Comparison of ENCODE assay signal across 15 mouse cellular contexts in the genomic region with DNA sequence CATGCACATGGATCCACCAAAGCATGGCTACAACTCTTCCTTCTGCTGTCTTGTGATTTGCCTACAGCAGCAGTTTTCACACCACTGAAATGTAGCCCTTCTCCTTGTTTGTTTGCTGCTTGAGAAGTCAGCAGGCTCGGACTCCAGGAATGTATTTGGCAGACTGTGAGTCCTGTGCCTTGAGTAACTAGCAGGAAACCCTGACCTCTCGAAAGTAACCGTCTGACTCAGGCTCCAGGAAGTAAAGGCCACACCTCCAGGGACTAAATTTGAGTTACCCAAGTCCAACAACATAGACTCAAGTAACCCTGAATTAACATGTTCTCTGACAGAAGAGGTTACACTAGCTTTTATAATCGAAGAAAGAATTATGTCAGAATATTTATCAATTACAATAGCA.
DNase-seq lines count a peak whose midpoint lies in the region; ATAC-seq and TF ChIP-seq lines count a peak whose summit lies in the region.
"Had no signal": no experiment of that assay in that cellular context is flagged by ENCODE, and none has a peak within 500 bp of the region (broad histone marks: within the 10 kb centered on the region; RNA-seq: fewer than 3 reads in every experiment).

No protein-coding gene starts in this region.

- H3K4me3 ChIP-seq in lung, postnatal 0 days (ENCODE audit: low read depth, low read length), result no peak overlapping the region
- H3K4me3 ChIP-seq: erythroblast, embryonic 14.5 days had no signal

- no peaks in the 10 kb centered on the region for H3K9me3 ChIP-seq in lung, postnatal 0 days (ENCODE audit: low read length)

- H3K4me2 ChIP-seq in lung, postnatal 0 days (replicated peaks; ENCODE audit: low read depth, low read length), result no peak overlapping the region
- H3K4me2 ChIP-seq: heart, embryonic 11.5 days; hindbrain, embryonic 14.5 days; lung, embryonic 14.5 days had no signal

- H3K9ac ChIP-seq in lung, postnatal 0 days (replicated peaks; ENCODE audit: low read depth), result no peak overlapping the region
- H3K9ac ChIP-seq: hindbrain, embryonic 14.5 days; lung, embryonic 14.5 days had no signal

- WGBS in lung, postnatal 0 days, result 27% methylated on average over 4 of the region's 4 CpGs

- H3K36me3 ChIP-seq in lung, postnatal 0 days (ENCODE audit: insufficient read depth, low read length), result no peaks in the 10 kb centered on the region

- no peak for TF ChIP-seq EP300 in lung, postnatal 0 days (IDR thresholded peaks at IDR 0.05)

- H3K27ac ChIP-seq in lung, postnatal 0 days (ENCODE audit: low read length), result no peak overlapping the region
- H3K27ac ChIP-seq: hindbrain, embryonic 14.5 days; stomach, postnatal 0 days had no signal

- TF ChIP-seq CTCF in lung, postnatal 0 days (IDR thresholded peaks at IDR 0.05), result no peak

- peak; percentile 62 for ATAC-seq in granulocyte monocyte progenitor cell, adult 5-6 weeks (replicated peaks; ENCODE audit: poor library complexity, severe bottlenecking)
- ATAC-seq in lung, postnatal 0 days, result peak; percentile 72
- ATAC-seq: midbrain, embryonic 16.5 days had no signal

- no peaks in the 10 kb centered on the region for H3K4me1 ChIP-seq in lung, postnatal 0 days (ENCODE audit: insufficient read depth, low read depth, low read length)

- DNase-seq in 3134 (ENCODE audit: extremely low read depth, insufficient read length, low spot score) (peak; percentile 62), 416B (ENCODE audit: low read depth) (peak; percentile 86)
- DNase-seq in lung, postnatal 0 days (ENCODE audit: low spot score), result peak; percentile 78
- DNase-seq in layer of hippocampus, adult 18-20 months (ENCODE audit: low spot score in 2 of 2), result no peak
- DNase-seq in spleen, postnatal 10 days (ENCODE audit: low spot score in 2 of 2), result no peak
- no peak for DNase-seq in spleen, postnatal 36 days (ENCODE audit: low spot score in 2 of 2)
- DNase-seq: left cerebral cortex, postnatal 4 days; lung, embryonic 14.5 days; right cerebral cortex, postnatal 14 days had no signal

- no peaks in the 10 kb centered on the region for H3K27me3 ChIP-seq in lung, postnatal 0 days (replicated peaks; ENCODE audit: insufficient read depth, low read length)

Comparison
In these comparisons a context has a peak if more than half of its experiments do, and no peak if none do; other contexts are left out.
1. DNase-seq: peak in 3134 (single experiment), 416B (single experiment) and lung, postnatal 0 days (single experiment); none in layer of hippocampus, adult 18-20 months (0 of 2), spleen, postnatal 10 days (0 of 2) and spleen, postnatal 36 days (0 of 2).